Mouse (Mus musculus): ENCODE data around the gene Fgfr2. TPM values are rescaled to one million over a fixed set of nuclear protein-coding genes. Genes with fewer than 3 reads are reported as not detected.

The Fgfr2 gene
- total RNA-seq, 1 experiment, result 37.5 TPM

DNA sequence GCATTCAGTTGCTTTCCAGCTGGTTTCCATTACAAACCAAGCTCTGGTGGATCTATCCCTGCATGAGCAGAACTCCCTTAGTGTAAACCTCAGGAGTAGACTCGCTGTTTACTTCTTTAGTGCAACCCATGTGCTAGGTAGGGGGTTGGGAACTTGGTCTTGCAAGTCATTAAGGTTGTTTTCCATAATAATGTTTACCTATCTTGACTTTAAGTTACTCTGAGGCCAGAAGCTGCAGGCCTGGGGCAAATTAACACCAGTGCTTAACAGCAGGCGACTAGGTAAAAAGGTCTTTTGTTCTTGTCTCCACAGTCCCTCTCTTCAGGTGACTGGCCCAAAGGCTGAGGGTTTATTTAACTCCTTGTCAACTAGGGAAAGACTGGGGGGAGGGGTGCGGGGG, 1108.0 kb downstream of the Fgfr2 start:
- Histone ChIP-seq H3K4me3 (ENCODE audit: insufficient read depth in 1 of 2, low read depth in 1 of 2, low read length in 2 of 2, poor library complexity in 1 of 2, severe bottlenecking in 1 of 2) (no peak overlapping the region), H3K9me3 (ENCODE audit: control insufficient read depth, insufficient read depth, low read depth, low read length) (no peaks in the 10 kb centered on the region), H3K36me3 (ENCODE audit: control insufficient read depth, insufficient read depth, low read length, poor library complexity, severe bottlenecking) (no peaks in the 10 kb centered on the region; the same call in 1 of the 2 replicates), H3K4me1 (ENCODE audit: control insufficient read depth in 2 of 2, insufficient read depth in 2 of 2, low read length in 2 of 2, poor library complexity in 1 of 2) (no peaks in the 10 kb centered on the region), H3K9ac (ENCODE audit: insufficient read depth, low read depth, low read length, poor library complexity, severe bottlenecking) (no peak overlapping the region), H3K27ac (ENCODE audit: insufficient read depth, low read depth, low read length, poor library complexity, severe bottlenecking) (no peak overlapping the region)
- in situ Hi-C loops (cut with MboI; ENCODE audit: low sequenced_read_pairs in 2 of 2, unreplicated experiment in 2 of 2), result no loop called here
- peak; percentile 47 for DNase-seq (ENCODE audit: low read depth, low spot score)
- TF ChIP-seq MAFK (IDR thresholded peaks at IDR 0.05; ENCODE audit: insufficient read depth, low read depth, low read length) (no peak), ZNF384 (IDR thresholded peaks at IDR 0.05; ENCODE audit: low read depth, low read length) (no peak), ZC3H11A (IDR thresholded peaks at IDR 0.05; ENCODE audit: borderline replicate concordance, low read depth, low read length) (no peak)

DNA sequence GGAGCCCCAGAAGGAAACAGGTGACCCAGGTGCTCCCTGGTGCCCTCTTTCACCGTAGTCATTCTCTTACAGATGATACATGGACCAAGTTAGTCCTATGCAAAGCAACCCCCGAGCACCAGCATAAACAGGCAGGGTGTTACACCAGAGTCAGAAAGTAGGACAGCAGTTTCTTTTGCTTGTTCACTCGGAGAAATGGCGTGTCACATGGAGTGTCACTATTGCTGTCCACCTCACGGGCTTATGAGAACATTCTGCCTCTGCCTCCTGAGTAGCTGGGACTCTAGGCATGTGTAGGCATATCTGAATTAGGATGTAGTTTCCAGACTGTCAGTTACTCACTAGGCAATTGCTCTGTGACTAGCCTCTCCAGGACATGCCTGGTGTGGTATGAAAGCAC, 1109.2 kb downstream of the Fgfr2 start:
- no peaks in the 10 kb centered on the region for H3K4me1 ChIP-seq (ENCODE audit: control insufficient read depth in 2 of 2, insufficient read depth in 2 of 2, low read length in 2 of 2, poor library complexity in 1 of 2)
- no peak for DNase-seq (ENCODE audit: low read depth, low spot score)
- in situ Hi-C loops (cut with MboI; ENCODE audit: low sequenced_read_pairs in 2 of 2, unreplicated experiment in 2 of 2), result no loop called here
- H3K9me3 ChIP-seq (ENCODE audit: control insufficient read depth, insufficient read depth, low read depth, low read length), result no peaks in the 10 kb centered on the region
- no peak overlapping the region for H3K9ac ChIP-seq (ENCODE audit: insufficient read depth, low read depth, low read length, poor library complexity, severe bottlenecking)
- no peaks in the 10 kb centered on the region; the same call in 1 of the 2 replicates for H3K36me3 ChIP-seq (ENCODE audit: control insufficient read depth, insufficient read depth, low read length, poor library complexity, severe bottlenecking)
- H3K27ac ChIP-seq (ENCODE audit: insufficient read depth, low read depth, low read length, poor library complexity, severe bottlenecking), result no peak overlapping the region
- no peak overlapping the region for H3K4me3 ChIP-seq (ENCODE audit: insufficient read depth in 1 of 2, low read depth in 1 of 2, low read length in 2 of 2, poor library complexity in 1 of 2, severe bottlenecking in 1 of 2)
- TF ChIP-seq ZC3H11A (IDR thresholded peaks at IDR 0.05; ENCODE audit: borderline replicate concordance, low read depth, low read length) (no peak), MAFK (IDR thresholded peaks at IDR 0.05; ENCODE audit: insufficient read depth, low read depth, low read length) (no peak), CHD2 (IDR thresholded peaks at IDR 0.05; ENCODE audit: low read depth, low read length) (no peak), ZNF384 (IDR thresholded peaks at IDR 0.05; ENCODE audit: low read depth, low read length) (no peak), HCFC1 (IDR thresholded peaks at IDR 0.05; ENCODE audit: borderline replicate concordance, insufficient read depth, low read length) (no peak)

GRCm38 (mm10) chr7:132012969-132013679, 1110.0 kb downstream of the Fgfr2 start:
- Histone ChIP-seq H3K9me3 (ENCODE audit: control insufficient read depth, insufficient read depth, low read depth, low read length) (no peaks in the 10 kb centered on the region), H3K27ac (ENCODE audit: insufficient read depth, low read depth, low read length, poor library complexity, severe bottlenecking) (no peak overlapping the region), H3K4me1 (ENCODE audit: control insufficient read depth in 2 of 2, insufficient read depth in 2 of 2, low read length in 2 of 2, poor library complexity in 1 of 2) (no peaks in the 10 kb centered on the region), H3K4me3 (ENCODE audit: insufficient read depth in 1 of 2, low read depth in 1 of 2, low read length in 2 of 2, poor library complexity in 1 of 2, severe bottlenecking in 1 of 2) (no peak overlapping the region), H3K9ac (ENCODE audit: insufficient read depth, low read depth, low read length, poor library complexity, severe bottlenecking) (no peak overlapping the region), H3K36me3 (ENCODE audit: control insufficient read depth, insufficient read depth, low read length, poor library complexity, severe bottlenecking) (no peaks in the 10 kb centered on the region; the same call in 1 of the 2 replicates)
- no peak for DNase-seq (ENCODE audit: low read depth, low spot score)
- in situ Hi-C loops (cut with MboI; ENCODE audit: low sequenced_read_pairs in 2 of 2, unreplicated experiment in 2 of 2), result no loop called here
- TF ChIP-seq ZNF384 (IDR thresholded peaks at IDR 0.05; ENCODE audit: low read depth, low read length) (no peak), HCFC1 (IDR thresholded peaks at IDR 0.05; ENCODE audit: borderline replicate concordance, insufficient read depth, low read length) (no peak), ZC3H11A (IDR thresholded peaks at IDR 0.05; ENCODE audit: borderline replicate concordance, low read depth, low read length) (no peak), CHD2 (IDR thresholded peaks at IDR 0.05; ENCODE audit: low read depth, low read length) (no peak), MAFK (IDR thresholded peaks at IDR 0.05; ENCODE audit: insufficient read depth, low read depth, low read length) (no peak)

GRCm38 (mm10) chr7:132009002-132009401, 1114.1 kb downstream of the Fgfr2 start:
- Histone ChIP-seq H3K9me3 (ENCODE audit: control insufficient read depth, insufficient read depth, low read depth, low read length) (no peaks in the 10 kb centered on the region), H3K9ac (ENCODE audit: insufficient read depth, low read depth, low read length, poor library complexity, severe bottlenecking) (no peak overlapping the region), H3K4me1 (ENCODE audit: control insufficient read depth in 2 of 2, insufficient read depth in 2 of 2, low read length in 2 of 2, poor library complexity in 1 of 2) (no peaks in the 10 kb centered on the region), H3K36me3 (ENCODE audit: control insufficient read depth, insufficient read depth, low read length, poor library complexity, severe bottlenecking) (no peaks in the 10 kb centered on the region; the same call in 1 of the 2 replicates), H3K4me3 (ENCODE audit: insufficient read depth in 1 of 2, low read depth in 1 of 2, low read length in 2 of 2, poor library complexity in 1 of 2, severe bottlenecking in 1 of 2) (no peak overlapping the region), H3K27ac (ENCODE audit: insufficient read depth, low read depth, low read length, poor library complexity, severe bottlenecking) (no peak overlapping the region)
- in situ Hi-C loops (cut with MboI; ENCODE audit: low sequenced_read_pairs in 2 of 2, unreplicated experiment in 2 of 2), result no loop called here
- DNase-seq (ENCODE audit: low read depth, low spot score), result no peak
- TF ChIP-seq CHD2 (IDR thresholded peaks at IDR 0.05; ENCODE audit: low read depth, low read length), result no peak
